Mouse (Mus musculus): ENCODE results near the gene Col1a1. TPM values are rescaled to one million over a fixed set of nuclear protein-coding genes. Genes with fewer than 3 reads are reported as not detected.

Gene Col1a1
- polyA plus RNA-seq, 1 experiment from 2014 or later, result 869 TPM

- no peak overlapping the region for H3K4me2 ChIP-seq (replicated peaks; ENCODE audit: low read depth)
- no peak overlapping the region for H3K27ac ChIP-seq (replicated peaks)
- no peaks in the 10 kb centered on the region for H3K4me1 ChIP-seq (replicated peaks; ENCODE audit: control insufficient read depth, insufficient read depth)
- no peaks in the 10 kb centered on the region for H3K27me3 ChIP-seq (ENCODE audit: control insufficient read depth, insufficient read depth, low read length)
- no peaks in the 10 kb centered on the region for H3K9me3 ChIP-seq (ENCODE audit: control insufficient read depth, low read length)
- TF ChIP-seq CTCF (IDR thresholded peaks at IDR 0.05; ENCODE audit: low read depth), result no peak
- no peak for TF ChIP-seq EP300 (optimal IDR thresholded peaks at IDR 0.05)
- DNase-seq (ENCODE audit: low spot score) (no peak), ATAC-seq (ENCODE audit: low FRiP score, low TSS enrichment) (no peak; the same call in 1 of the 2 replicates)
- no peak overlapping the region for H3K9ac ChIP-seq (ENCODE audit: low read length)
- no peaks in the 10 kb centered on the region for H3K36me3 ChIP-seq (ENCODE audit: control insufficient read depth, insufficient read depth, low read length)
- 79% methylated on average over 11 of the region's 11 CpGs for WGBS
- H3K4me3 ChIP-seq (ENCODE audit: low read depth, low read length), result no peak overlapping the region
Observed at GRCm38 (mm10) chr11:94979462-94980179, 43.6 kb downstream of the Col1a1 start.

- Histone ChIP-seq H3K27me3 (ENCODE audit: control insufficient read depth, insufficient read depth, low read length) (no peaks in the 10 kb centered on the region), H3K9ac (ENCODE audit: low read length) (no peak overlapping the region), H3K9me3 (ENCODE audit: control insufficient read depth, low read length) (no peaks in the 10 kb centered on the region), H3K4me1 (replicated peaks; ENCODE audit: control insufficient read depth, insufficient read depth) (peaks cover 5% of the 10 kb centered on the region; the same call in 1 of the 2 replicates), H3K27ac (replicated peaks) (no peak overlapping the region), H3K4me2 (replicated peaks; ENCODE audit: low read depth) (no peak overlapping the region), H3K36me3 (ENCODE audit: control insufficient read depth, insufficient read depth, low read length) (no peaks in the 10 kb centered on the region), H3K4me3 (ENCODE audit: low read depth, low read length) (no peak overlapping the region)
- TF ChIP-seq EP300 (optimal IDR thresholded peaks at IDR 0.05) (no peak), CTCF (IDR thresholded peaks at IDR 0.05; ENCODE audit: low read depth) (no peak)
- ATAC-seq (ENCODE audit: low FRiP score, low TSS enrichment), result no peak
- 31% methylated on average over 1 of the region's 1 CpGs for WGBS
- DNase-seq (ENCODE audit: low spot score), result no peak
Observed at GRCm38 (mm10) chr11:94985140-94985539, 49.1 kb downstream of the Col1a1 start.

- TF ChIP-seq EP300 (optimal IDR thresholded peaks at IDR 0.05) (no peak), CTCF (IDR thresholded peaks at IDR 0.05; ENCODE audit: low read depth) (no peak)
- 68% methylated on average over 5 of the region's 5 CpGs for WGBS
- DNase-seq (ENCODE audit: low spot score), result no peak
Observed at GRCm38 (mm10) chr11:94985822-94986221, 49.8 kb downstream of the Col1a1 start.

GRCm38 (mm10) chr11:94986435-94986834 is 50.4 kb downstream of the Col1a1 start:
- no peaks in the 10 kb centered on the region for H3K9me3 ChIP-seq (ENCODE audit: control insufficient read depth, low read length)
- TF ChIP-seq CTCF (IDR thresholded peaks at IDR 0.05; ENCODE audit: low read depth) (no peak), EP300 (optimal IDR thresholded peaks at IDR 0.05) (no peak)
- no peaks in the 10 kb centered on the region for H3K36me3 ChIP-seq (ENCODE audit: control insufficient read depth, insufficient read depth, low read length)
- DNase-seq (ENCODE audit: low spot score), result no peak
- H3K9ac ChIP-seq (ENCODE audit: low read length), result no peak overlapping the region
- WGBS, result 66% methylated on average over 2 of the region's 2 CpGs
- no peak for ATAC-seq (ENCODE audit: low FRiP score, low TSS enrichment)
- no peak overlapping the region for H3K4me2 ChIP-seq (replicated peaks; ENCODE audit: low read depth)
- no peak overlapping the region for H3K4me3 ChIP-seq (ENCODE audit: low read depth, low read length)
- peaks cover 5% of the 10 kb centered on the region; the same call in 1 of the 2 replicates for H3K4me1 ChIP-seq (replicated peaks; ENCODE audit: control insufficient read depth, insufficient read depth)
- no peaks in the 10 kb centered on the region for H3K27me3 ChIP-seq (ENCODE audit: control insufficient read depth, insufficient read depth, low read length)
- H3K27ac ChIP-seq (replicated peaks), result no peak overlapping the region

More at GRCm38 (mm10) chr11:94985822-94986221, 49.8 kb downstream of the Col1a1 start:
- H3K9me3 ChIP-seq (ENCODE audit: control insufficient read depth, low read length), result no peaks in the 10 kb centered on the region
- H3K4me2 ChIP-seq (replicated peaks; ENCODE audit: low read depth), result no peak overlapping the region
- ATAC-seq (ENCODE audit: low FRiP score, low TSS enrichment), result no peak
- H3K27ac ChIP-seq (replicated peaks), result no peak overlapping the region
- H3K27me3 ChIP-seq (ENCODE audit: control insufficient read depth, insufficient read depth, low read length), result no peaks in the 10 kb centered on the region
- no peak overlapping the region for H3K9ac ChIP-seq (ENCODE audit: low read length)
- H3K36me3 ChIP-seq (ENCODE audit: control insufficient read depth, insufficient read depth, low read length), result no peaks in the 10 kb centered on the region
- no peak overlapping the region for H3K4me3 ChIP-seq (ENCODE audit: low read depth, low read length)
- H3K4me1 ChIP-seq (replicated peaks; ENCODE audit: control insufficient read depth, insufficient read depth), result peaks cover 5% of the 10 kb centered on the region; the same call in 1 of the 2 replicates

GRCm38 (mm10) chr11:94987341-94987740 is 51.3 kb downstream of the Col1a1 start:
- no peak for TF ChIP-seq CTCF (IDR thresholded peaks at IDR 0.05; ENCODE audit: low read depth)
- no peak for TF ChIP-seq EP300 (optimal IDR thresholded peaks at IDR 0.05)
- 42% methylated on average over 6 of the region's 6 CpGs for WGBS
- H3K4me2 ChIP-seq (replicated peaks; ENCODE audit: low read depth), result no peak overlapping the region
- no peaks in the 10 kb centered on the region for H3K9me3 ChIP-seq (ENCODE audit: control insufficient read depth, low read length)
- ATAC-seq (ENCODE audit: low FRiP score, low TSS enrichment) (no peak), DNase-seq (ENCODE audit: low spot score) (no peak)
- H3K36me3 ChIP-seq (ENCODE audit: control insufficient read depth, insufficient read depth, low read length), result no peaks in the 10 kb centered on the region
- H3K4me1 ChIP-seq (replicated peaks; ENCODE audit: control insufficient read depth, insufficient read depth), result peaks cover 5% of the 10 kb centered on the region; the same call in 1 of the 2 replicates
- no peak overlapping the region for H3K9ac ChIP-seq (ENCODE audit: low read length)
- no peak overlapping the region for H3K4me3 ChIP-seq (ENCODE audit: low read depth, low read length)
- no peaks in the 10 kb centered on the region for H3K27me3 ChIP-seq (ENCODE audit: control insufficient read depth, insufficient read depth, low read length)
- 0 out of 2 replicates have a peak overlapping the region, but pooled peaks have one; percentile 35 for H3K27ac ChIP-seq (replicated peaks)

- Histone ChIP-seq H3K9ac (ENCODE audit: low read length) (no peak overlapping the region), H3K36me3 (ENCODE audit: control insufficient read depth, insufficient read depth, low read length) (no peaks in the 10 kb centered on the region), H3K4me2 (replicated peaks; ENCODE audit: low read depth) (no peak overlapping the region), H3K4me1 (replicated peaks; ENCODE audit: control insufficient read depth, insufficient read depth) (peaks cover 5% of the 10 kb centered on the region; the same call in 1 of the 2 replicates), H3K9me3 (ENCODE audit: control insufficient read depth, low read length) (no peaks in the 10 kb centered on the region), H3K4me3 (ENCODE audit: low read depth, low read length) (no peak overlapping the region), H3K27me3 (ENCODE audit: control insufficient read depth, insufficient read depth, low read length) (no peaks in the 10 kb centered on the region), H3K27ac (replicated peaks) (peak overlapping the region; percentile 89)
- 73% methylated on average over 8 of the region's 8 CpGs for WGBS
- no peak for DNase-seq (ENCODE audit: low spot score)
- ATAC-seq (ENCODE audit: low FRiP score, low TSS enrichment), result no peak
- TF ChIP-seq CTCF (IDR thresholded peaks at IDR 0.05; ENCODE audit: low read depth) (no peak), EP300 (optimal IDR thresholded peaks at IDR 0.05) (no peak)
Observed at GRCm38 (mm10) chr11:94987851-94988250, 51.8 kb downstream of the Col1a1 start.

Data from stomach, postnatal 0 days (tissue).